Mouse (Mus musculus) heart, adult 8-10 months (tissue): ENCODE measurements around the gene Hrasls5. TPM values are rescaled to one million over a fixed set of nuclear protein-coding genes. Genes with fewer than 3 reads are reported as not detected.
A peak's percentile ranks its signal among the peaks of the same experiment; 100 is the strongest.

Source experiments
- DNase-seq: peaks from one replicate; pipeline ENCODE4 v3.0.0; 2022; ENCODE audit warnings: low spot score
- total RNA-seq, 4 experiments: library from RNA; stranded (reverse); gene quantifications; 2 replicates each; pipeline ENCODE4 v1.2.4; 2022

The Hrasls5 gene
- not detected for total RNA-seq

GRCm38 (mm10) chr19:7611942-7612757 lies at the start of gene Hrasls5:
Gene Hrasls5, plus strand, starts transcription at chr19:7612541.
- DNase-seq, result no peak

DNA sequence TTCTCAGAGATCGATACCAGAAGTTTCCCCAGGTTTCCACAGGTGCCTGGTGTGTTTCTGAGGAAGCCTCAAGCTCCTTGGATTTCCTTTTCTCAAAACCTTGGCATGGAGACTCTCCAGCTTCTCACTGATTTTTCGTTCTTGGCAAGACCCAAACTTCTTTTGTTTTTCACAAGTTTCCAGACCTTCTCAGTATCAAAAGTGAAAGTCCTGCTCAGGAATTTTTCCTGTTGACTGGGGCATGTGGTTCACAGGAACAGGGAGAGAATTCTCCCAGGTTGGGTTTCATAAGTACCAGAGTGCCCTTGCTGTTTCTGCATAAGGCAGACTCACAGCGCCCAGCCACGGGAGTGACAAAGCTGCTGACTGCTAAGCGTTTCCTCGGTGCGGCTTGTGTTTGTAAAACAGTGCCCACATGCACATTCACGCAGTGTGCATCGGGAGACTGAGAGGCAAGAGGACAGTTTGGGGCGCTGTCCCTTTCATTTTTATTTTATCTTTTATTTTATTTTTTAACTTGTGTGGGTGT lies 49.7 kb upstream of the Hrasls5 start:
- peak; percentile 36 for DNase-seq

- no peak for DNase-seq
Observed at GRCm38 (mm10) chr19:7563676-7564075, 48.7 kb upstream of the Hrasls5 start.

DNA sequence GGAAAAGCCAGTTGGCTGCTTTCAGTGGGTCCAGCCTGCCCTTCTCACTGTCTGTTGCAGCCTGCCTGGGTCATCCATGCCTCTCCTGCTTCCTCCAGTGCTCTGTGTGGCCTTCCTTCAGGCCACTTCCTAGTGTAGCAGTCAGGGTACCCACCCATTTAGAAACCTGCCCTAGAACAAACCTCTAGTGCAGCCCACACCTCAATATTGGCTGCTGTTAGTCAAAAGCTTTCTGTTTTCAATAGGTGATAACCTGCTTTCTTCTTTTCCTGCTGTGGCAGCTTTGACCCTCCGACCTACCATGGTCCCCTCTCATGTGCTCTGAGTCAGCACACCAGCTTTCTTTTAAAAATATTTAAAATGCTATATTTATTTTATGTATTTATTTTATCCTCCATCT lies 47.9 kb upstream of the Hrasls5 start:
- DNase-seq, result no peak

DNA sequence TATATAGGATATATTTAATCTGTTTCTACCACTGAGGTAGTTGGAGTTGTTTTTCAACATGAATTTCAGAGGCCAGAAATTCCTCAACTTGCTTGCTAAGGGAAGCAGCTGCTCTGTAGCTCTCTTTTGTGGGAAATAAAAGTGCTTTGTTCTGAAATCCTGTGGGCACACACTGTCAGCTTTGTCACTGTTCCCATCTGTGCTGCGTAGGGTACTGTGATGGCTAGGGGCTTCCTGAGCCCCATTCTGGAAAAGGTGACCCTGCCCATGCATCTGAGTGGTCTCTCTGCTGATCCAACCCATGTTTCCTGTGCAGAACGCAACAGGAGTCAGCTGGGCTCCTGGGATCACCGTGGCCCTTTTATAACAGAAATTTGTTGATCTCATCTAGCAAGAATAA lies 45.5 kb upstream of the Hrasls5 start:
- DNase-seq, result no peak

DNA sequence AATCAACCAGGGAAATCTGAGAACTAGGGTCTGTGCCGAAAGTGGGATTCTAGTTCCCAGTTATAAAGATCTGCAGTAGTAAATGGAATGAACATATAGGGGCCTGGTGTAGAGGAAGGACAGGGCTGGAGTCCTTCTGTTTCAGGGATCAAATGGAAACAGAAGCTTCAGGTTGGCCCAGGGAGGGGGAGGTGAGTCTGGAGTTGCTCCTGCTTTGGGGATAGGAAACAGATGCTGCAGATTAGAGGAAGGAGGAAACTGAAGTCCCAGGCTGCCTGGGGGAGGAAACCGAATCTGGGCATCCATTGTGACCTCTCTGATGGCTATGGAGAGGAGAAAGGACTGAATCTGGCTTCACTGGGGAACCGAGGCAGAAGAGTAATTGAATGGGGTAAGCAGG lies 44.0 kb upstream of the Hrasls5 start:
- no peak for DNase-seq

- DNase-seq, result no peak
Observed at GRCm38 (mm10) chr19:7569650-7570049, 42.7 kb upstream of the Hrasls5 start.

- no peak for DNase-seq
Observed at GRCm38 (mm10) chr19:7576180-7576579, 36.2 kb upstream of the Hrasls5 start.

DNA sequence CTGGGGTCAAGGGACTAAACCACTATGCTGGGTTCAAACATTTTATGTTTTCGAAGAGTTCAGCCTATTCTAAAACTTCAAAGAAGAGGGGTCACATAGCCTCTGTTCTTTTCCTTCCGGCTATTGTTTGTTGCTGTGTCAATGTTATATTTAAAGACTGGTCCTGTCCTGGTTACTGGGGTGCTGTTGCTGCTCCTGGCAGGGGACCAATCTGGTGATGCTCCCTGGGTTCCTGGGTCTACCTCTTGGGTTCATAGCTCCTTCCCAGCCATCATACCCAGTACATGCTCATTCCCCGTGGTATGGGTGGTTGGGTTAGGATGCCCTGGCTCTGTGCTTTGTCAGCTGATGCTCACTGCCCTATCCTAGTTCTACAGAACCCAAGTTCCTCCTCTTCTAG lies 34.6 kb upstream of the Hrasls5 start:
- no peak for DNase-seq

DNA sequence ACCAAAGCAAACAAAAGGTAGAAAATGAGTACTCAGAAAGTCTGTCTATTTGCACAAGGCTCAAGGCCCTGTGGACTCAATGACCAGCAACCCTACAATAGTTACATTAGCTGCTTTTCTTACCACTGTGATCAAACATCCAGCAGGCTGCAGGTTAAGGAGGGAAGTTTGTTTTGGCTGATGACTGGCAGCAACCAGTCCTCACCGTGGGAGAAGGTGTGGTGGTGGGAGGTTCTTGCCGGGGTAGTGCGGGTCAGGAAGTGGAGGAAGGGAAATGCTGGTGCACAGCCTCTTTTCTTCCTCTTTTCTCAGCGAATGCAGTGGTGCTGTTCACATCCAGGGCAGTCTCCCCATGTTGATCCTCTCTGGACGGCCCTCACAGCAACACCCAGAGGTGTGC lies 31.3 kb upstream of the Hrasls5 start:
- DNase-seq, result no peak

GRCm38 (mm10) chr19:7583101-7583500 lies 29.2 kb upstream of the Hrasls5 start:
- peak; percentile 64 for DNase-seq

- DNase-seq, result no peak
Observed at GRCm38 (mm10) chr19:7583599-7583998, 28.7 kb upstream of the Hrasls5 start.

DNA sequence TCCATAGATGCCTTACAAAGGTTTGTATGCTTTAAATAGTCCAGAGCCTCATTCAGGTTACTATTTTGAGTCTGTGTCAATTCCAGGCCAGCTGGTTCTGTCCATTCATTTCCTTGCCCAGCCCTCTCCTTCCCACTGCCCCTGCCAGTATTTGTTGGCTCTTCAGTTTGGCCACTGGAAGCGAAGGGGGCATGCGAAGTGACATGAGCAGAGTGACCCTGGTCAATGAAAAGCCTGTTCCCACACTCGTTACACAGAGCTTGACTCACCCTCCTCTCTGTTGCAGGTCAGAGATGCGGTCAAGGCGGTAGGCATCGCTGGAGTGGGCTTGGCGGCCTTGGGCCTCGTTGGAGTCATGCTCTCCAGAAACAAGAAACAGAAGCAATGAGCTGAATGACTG lies 27.1 kb upstream of the Hrasls5 start:
- peak; percentile 42 for DNase-seq

DNA sequence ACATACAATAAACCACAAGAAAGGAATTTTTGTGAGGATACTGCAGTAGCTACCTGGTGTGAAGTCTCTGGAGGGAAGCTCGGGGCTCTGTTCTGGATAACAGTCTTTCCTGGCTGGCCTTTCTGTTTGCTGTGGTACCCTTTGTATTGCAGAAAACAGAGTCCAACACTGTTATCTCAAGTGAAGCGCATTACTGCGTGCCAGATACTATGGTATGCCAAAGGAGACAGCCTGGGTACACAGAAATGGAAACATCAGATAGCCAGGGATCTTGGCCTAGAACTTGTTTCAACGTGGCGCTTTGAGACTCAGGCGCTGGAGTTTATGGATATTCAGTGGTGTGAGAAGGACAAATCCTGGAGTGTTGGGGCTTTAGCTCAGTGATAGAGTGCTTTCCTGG lies 26.6 kb upstream of the Hrasls5 start:
- DNase-seq, result peak; percentile 34

DNA sequence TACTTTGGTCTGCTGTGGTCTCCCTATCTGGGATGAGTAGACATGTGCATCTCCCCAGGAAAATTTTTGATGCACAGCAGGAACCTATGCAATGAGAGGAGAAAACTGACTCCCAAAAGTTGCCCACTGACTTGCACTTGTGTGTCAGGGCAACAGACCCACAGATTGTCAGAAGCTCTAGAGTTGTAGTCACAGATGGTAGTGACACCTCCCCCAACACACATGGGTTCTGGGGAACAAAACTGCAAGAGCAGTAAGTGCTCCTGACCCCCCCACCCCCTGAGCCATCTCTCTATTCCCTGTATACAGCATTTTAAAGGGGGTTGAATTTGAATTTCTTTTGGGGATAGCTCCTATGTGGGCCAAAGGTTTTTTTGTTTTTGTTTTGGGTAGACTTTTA lies 21.5 kb upstream of the Hrasls5 start:
- no peak for DNase-seq

GRCm38 (mm10) chr19:7592018-7592417 lies 20.3 kb upstream of the Hrasls5 start:
- DNase-seq, result no peak

GRCm38 (mm10) chr19:7595534-7595933 lies 16.8 kb upstream of the Hrasls5 start:
- DNase-seq, result peak; percentile 63

- no peak for DNase-seq
Observed at GRCm38 (mm10) chr19:7598481-7598880, 13.9 kb upstream of the Hrasls5 start.

DNA sequence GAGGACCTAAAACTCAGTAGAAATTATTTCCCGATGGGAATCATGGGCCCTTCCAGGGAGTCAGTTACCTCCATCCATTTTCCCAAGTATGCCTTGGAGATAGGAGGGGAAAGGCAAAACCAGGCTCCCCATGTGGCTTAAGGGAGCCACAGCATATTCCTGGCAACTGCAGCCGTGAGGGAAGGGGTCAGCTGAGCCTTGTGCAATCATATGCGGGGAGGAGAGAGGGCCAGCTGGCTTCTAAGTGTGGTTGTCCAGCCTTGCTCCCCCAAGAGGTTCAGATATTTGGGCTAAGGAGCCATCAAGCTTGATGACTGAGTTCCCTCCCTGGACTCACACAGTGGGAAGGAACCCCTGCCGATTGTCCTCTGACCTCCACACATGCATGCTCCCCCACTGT lies 10.8 kb upstream of the Hrasls5 start:
- no peak for DNase-seq

- no peak for DNase-seq
Observed at GRCm38 (mm10) chr19:7604107-7604506, 8.2 kb upstream of the Hrasls5 start.

- DNase-seq, result no peak
Observed at GRCm38 (mm10) chr19:7605013-7605412, 7.3 kb upstream of the Hrasls5 start.

GRCm38 (mm10) chr19:7605930-7606783 lies 6.2 kb upstream of the Hrasls5 start:
- no peak for DNase-seq
